Mouse (Mus musculus): ENCODE results near the gene Plekhb2. TPM values are rescaled to one million over a fixed set of nuclear protein-coding genes. Genes with fewer than 3 reads are reported as not detected.
A peak's percentile ranks its signal among the peaks of the same experiment; 100 is the strongest.

Gene Plekhb2
- polyA plus RNA-seq, 1 experiment from 2014 or later: 76.8 TPM

DNA sequence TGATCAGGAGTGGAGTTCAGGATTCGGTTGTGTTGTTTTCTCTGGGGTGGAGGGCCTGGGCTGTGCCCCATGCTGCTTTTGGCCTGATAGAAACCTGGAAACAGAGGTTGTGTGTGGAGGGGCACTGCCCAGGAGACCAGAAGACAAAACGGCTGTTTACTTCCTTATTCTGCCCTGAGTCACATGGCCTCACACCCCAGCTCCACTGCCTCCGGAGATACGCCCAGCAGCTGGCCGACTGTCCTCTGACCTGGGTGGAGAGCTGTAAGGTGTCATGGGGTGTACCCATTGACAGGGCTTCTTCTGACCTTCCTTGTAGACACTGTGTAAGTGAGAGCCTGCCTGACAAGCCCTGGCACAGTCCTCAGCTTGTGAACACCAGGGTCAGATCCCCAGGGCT, 8.9 kb downstream of the Plekhb2 start:
- H3K36me3 ChIP-seq (ENCODE audit: control insufficient read depth, insufficient read depth, low read length): peaks cover 6% of the 10 kb centered on the region
- H3K27ac ChIP-seq (ENCODE audit: low read depth, low read length): no peak overlapping the region
- no peak overlapping the region for H3K9ac ChIP-seq (replicated peaks; ENCODE audit: low read depth, low read length)
- no peaks in the 10 kb centered on the region for H3K9me3 ChIP-seq (ENCODE audit: control insufficient read depth, low read length)
- H3K4me2 ChIP-seq (ENCODE audit: low read depth, low read length): no peak overlapping the region
- H3K4me1 ChIP-seq (ENCODE audit: control insufficient read depth, insufficient read depth, low read length): no peaks in the 10 kb centered on the region
- ATAC-seq (ENCODE audit: low read depth): peak; percentile 34; the same call in 1 of the 2 replicates
- no peaks in the 10 kb centered on the region for H3K27me3 ChIP-seq (ENCODE audit: control insufficient read depth, insufficient read depth, low read length)
- WGBS: 86% methylated on average over 5 of the region's 5 CpGs
- H3K4me3 ChIP-seq (ENCODE audit: low read depth, low read length): no peak overlapping the region

DNA sequence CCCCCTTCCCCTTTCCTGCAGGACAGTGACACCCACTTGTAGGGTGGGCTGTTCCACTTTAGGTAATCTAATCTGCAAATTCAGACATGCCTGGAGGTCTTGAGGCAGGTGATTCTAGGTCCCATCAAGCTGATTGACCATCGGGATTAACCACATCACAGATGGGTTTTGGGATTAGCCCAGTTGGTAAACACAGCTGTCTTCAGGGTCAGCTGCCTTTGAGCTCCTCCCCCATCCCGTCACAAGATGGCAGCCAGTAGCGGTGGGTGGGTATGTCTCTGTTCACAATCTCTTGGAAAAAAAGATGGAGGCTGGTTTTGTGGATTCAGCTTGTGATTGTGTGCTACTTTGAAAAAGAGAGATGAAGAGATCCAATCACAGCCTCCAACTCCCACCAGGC, 10.0 kb downstream of the Plekhb2 start:
- peaks cover 16% of the 10 kb centered on the region for H3K36me3 ChIP-seq (ENCODE audit: control insufficient read depth, insufficient read depth, low read length)
- no peaks in the 10 kb centered on the region for H3K9me3 ChIP-seq (ENCODE audit: control insufficient read depth, low read length)
- ATAC-seq (ENCODE audit: low read depth): no peak
- WGBS: 89% methylated on average over 3 of the region's 3 CpGs
- H3K4me2 ChIP-seq (ENCODE audit: low read depth, low read length): no peak overlapping the region
- H3K27me3 ChIP-seq (ENCODE audit: control insufficient read depth, insufficient read depth, low read length): no peaks in the 10 kb centered on the region
- H3K27ac ChIP-seq (ENCODE audit: low read depth, low read length): no peak overlapping the region
- H3K9ac ChIP-seq (replicated peaks; ENCODE audit: low read depth, low read length): no peak overlapping the region
- no peak overlapping the region for H3K4me3 ChIP-seq (ENCODE audit: low read depth, low read length)
- no peaks in the 10 kb centered on the region for H3K4me1 ChIP-seq (ENCODE audit: control insufficient read depth, insufficient read depth, low read length)

DNA sequence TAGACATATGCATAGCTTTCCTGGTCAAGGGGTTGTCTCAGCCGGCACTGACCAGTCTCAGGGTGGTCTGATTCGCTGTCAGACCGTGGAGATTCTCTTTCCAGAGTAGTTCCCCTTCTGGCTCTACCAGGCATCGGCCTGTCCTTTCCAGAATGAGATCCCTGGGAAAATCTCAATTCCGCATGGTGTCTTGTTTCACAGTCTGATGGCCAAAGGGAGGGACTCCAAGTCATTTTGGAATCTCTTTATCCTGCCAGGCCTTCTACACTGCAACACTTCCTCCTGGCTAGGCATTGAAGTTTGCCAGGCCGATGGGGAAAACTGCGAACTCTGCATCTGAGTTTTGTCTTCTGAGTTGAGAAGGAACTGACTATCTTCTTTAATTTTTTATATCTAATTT, 10.4 kb downstream of the Plekhb2 start:
- Histone ChIP-seq H3K4me1 (ENCODE audit: control insufficient read depth, insufficient read depth, low read length) (no peaks in the 10 kb centered on the region), H3K9ac (replicated peaks; ENCODE audit: low read depth, low read length) (no peak overlapping the region), H3K4me3 (ENCODE audit: low read depth, low read length) (no peak overlapping the region), H3K27me3 (ENCODE audit: control insufficient read depth, insufficient read depth, low read length) (no peaks in the 10 kb centered on the region), H3K27ac (ENCODE audit: low read depth, low read length) (no peak overlapping the region), H3K9me3 (ENCODE audit: control insufficient read depth, low read length) (no peaks in the 10 kb centered on the region), H3K36me3 (ENCODE audit: control insufficient read depth, insufficient read depth, low read length) (peaks cover 20% of the 10 kb centered on the region), H3K4me2 (ENCODE audit: low read depth, low read length) (no peak overlapping the region)
- 93% methylated on average over 7 of the region's 7 CpGs for WGBS
- ATAC-seq (ENCODE audit: low read depth): no peak

DNA sequence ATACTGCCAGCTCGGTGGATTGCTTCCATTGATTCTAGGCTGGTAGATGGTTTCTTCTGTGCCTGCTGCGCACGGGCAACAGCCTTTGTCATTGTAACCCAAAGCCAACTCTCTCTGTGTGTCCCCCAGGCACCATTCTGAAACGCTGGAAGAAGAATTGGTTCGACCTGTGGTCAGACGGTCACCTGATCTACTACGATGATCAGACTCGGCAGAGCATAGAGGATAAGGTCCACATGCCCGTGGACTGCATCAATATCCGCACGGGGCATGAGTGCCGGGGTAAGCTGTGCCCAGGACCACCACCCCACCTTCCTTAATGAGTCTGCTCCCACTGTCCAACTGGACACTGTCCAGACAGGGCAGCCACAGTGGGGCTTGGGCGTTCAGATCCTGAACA, 13.1 kb downstream of the Plekhb2 start:
- ATAC-seq (ENCODE audit: low read depth): no peak
- Histone ChIP-seq H3K9ac (replicated peaks; ENCODE audit: low read depth, low read length) (no peak overlapping the region), H3K9me3 (ENCODE audit: control insufficient read depth, low read length) (no peaks in the 10 kb centered on the region), H3K4me1 (ENCODE audit: control insufficient read depth, insufficient read depth, low read length) (no peaks in the 10 kb centered on the region), H3K4me2 (ENCODE audit: low read depth, low read length) (no peak overlapping the region), H3K4me3 (ENCODE audit: low read depth, low read length) (no peak overlapping the region), H3K36me3 (ENCODE audit: control insufficient read depth, insufficient read depth, low read length) (peaks cover 25% of the 10 kb centered on the region), H3K27ac (ENCODE audit: low read depth, low read length) (no peak overlapping the region), H3K27me3 (ENCODE audit: control insufficient read depth, insufficient read depth, low read length) (no peaks in the 10 kb centered on the region)
- 94% methylated on average over 13 of the region's 13 CpGs for WGBS

DNA sequence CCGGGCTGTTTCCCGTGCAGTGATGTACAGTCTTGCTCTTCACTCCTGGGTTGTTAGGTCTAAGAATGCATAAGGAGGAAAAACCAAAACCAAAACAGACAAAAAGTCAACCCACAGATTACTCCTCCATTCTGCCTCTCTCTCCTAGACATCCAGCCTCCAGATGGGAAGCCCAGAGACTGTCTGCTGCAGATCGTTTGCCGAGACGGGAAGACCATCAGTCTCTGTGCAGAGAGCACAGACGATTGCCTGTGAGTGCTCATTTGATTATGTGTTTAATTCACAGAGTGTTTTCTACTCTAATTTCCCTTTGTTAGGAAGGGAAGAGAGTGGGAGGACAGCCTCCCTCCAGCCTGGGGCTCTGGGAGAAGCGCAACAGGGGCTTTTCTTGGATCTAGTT, 13.5 kb downstream of the Plekhb2 start:
- 92% methylated on average over 7 of the region's 7 CpGs for WGBS
- H3K36me3 ChIP-seq (ENCODE audit: control insufficient read depth, insufficient read depth, low read length): peaks cover 25% of the 10 kb centered on the region

DNA sequence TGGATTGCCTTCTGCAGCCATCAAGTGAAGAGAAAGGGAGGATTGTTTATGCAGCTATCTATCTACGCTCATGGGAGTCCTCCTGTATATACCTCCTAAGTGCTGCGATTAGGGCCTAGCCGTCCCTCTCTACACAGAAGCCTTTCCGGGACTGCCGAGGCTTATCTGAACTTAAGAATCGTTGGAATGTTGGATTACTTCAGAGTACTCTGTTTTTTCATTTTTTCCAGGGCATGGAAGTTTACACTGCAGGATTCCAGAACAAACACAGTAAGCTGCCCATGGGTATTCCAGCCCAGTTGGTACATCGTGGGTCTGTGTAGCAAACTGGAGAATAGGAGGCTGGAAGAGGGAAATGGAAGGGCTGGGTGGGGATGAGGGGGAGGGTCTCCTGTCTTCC, 14.5 kb downstream of the Plekhb2 start:
- no peaks in the 10 kb centered on the region for H3K9me3 ChIP-seq (ENCODE audit: control insufficient read depth, low read length)
- WGBS: 96% methylated on average over 7 of the region's 7 CpGs
- H3K4me1 ChIP-seq (ENCODE audit: control insufficient read depth, insufficient read depth, low read length): no peaks in the 10 kb centered on the region

More for the DNA sequence above, 13.5 kb downstream of the Plekhb2 start:
- Histone ChIP-seq H3K9me3 (ENCODE audit: control insufficient read depth, low read length) (no peaks in the 10 kb centered on the region), H3K4me3 (ENCODE audit: low read depth, low read length) (no peak overlapping the region), H3K9ac (replicated peaks; ENCODE audit: low read depth, low read length) (no peak overlapping the region), H3K4me2 (ENCODE audit: low read depth, low read length) (no peak overlapping the region), H3K4me1 (ENCODE audit: control insufficient read depth, insufficient read depth, low read length) (no peaks in the 10 kb centered on the region), H3K27ac (ENCODE audit: low read depth, low read length) (no peak overlapping the region), H3K27me3 (ENCODE audit: control insufficient read depth, insufficient read depth, low read length) (no peaks in the 10 kb centered on the region)
- ATAC-seq (ENCODE audit: low read depth): no peak

DNA sequence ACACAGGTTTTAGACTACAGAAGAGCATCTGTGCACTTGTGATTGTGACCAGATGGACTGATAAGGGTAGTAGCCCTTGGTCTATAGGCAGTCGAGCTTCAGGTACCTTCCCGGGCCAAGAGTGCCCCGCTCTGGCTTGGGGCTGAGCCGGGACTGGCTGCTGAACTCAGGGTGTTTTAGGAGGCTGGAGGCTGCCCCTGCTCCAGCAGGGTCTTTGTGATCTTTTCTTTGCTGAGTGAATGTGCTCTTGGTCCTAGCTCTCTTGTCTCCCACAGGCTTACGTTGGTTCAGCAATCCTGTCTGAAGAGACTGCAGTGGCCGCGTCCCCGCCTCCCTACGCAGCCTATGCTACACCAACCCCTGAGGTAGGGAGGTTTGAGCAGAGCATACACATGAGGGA, 16.1 kb downstream of the Plekhb2 start:
- 88% methylated on average over 9 of the region's 9 CpGs for WGBS
- ATAC-seq (ENCODE audit: low read depth): no peak
- no peak overlapping the region for H3K4me3 ChIP-seq (ENCODE audit: low read depth, low read length)
- H3K27me3 ChIP-seq (ENCODE audit: control insufficient read depth, insufficient read depth, low read length): no peaks in the 10 kb centered on the region
- H3K4me1 ChIP-seq (ENCODE audit: control insufficient read depth, insufficient read depth, low read length): no peaks in the 10 kb centered on the region
- no peak overlapping the region for H3K9ac ChIP-seq (replicated peaks; ENCODE audit: low read depth, low read length)
- H3K4me2 ChIP-seq (ENCODE audit: low read depth, low read length): no peak overlapping the region
- H3K9me3 ChIP-seq (ENCODE audit: control insufficient read depth, low read length): no peaks in the 10 kb centered on the region
- peaks cover 43% of the 10 kb centered on the region for H3K36me3 ChIP-seq (ENCODE audit: control insufficient read depth, insufficient read depth, low read length)
- no peak overlapping the region for H3K27ac ChIP-seq (ENCODE audit: low read depth, low read length)

More for the DNA sequence above, 14.5 kb downstream of the Plekhb2 start:
- ATAC-seq (ENCODE audit: low read depth): no peak
- H3K36me3 ChIP-seq (ENCODE audit: control insufficient read depth, insufficient read depth, low read length): peaks cover 33% of the 10 kb centered on the region
- no peak overlapping the region for H3K27ac ChIP-seq (ENCODE audit: low read depth, low read length)
- H3K9ac ChIP-seq (replicated peaks; ENCODE audit: low read depth, low read length): no peak overlapping the region
- H3K27me3 ChIP-seq (ENCODE audit: control insufficient read depth, insufficient read depth, low read length): no peaks in the 10 kb centered on the region
- no peak overlapping the region for H3K4me2 ChIP-seq (ENCODE audit: low read depth, low read length)
- no peak overlapping the region for H3K4me3 ChIP-seq (ENCODE audit: low read depth, low read length)

DNA sequence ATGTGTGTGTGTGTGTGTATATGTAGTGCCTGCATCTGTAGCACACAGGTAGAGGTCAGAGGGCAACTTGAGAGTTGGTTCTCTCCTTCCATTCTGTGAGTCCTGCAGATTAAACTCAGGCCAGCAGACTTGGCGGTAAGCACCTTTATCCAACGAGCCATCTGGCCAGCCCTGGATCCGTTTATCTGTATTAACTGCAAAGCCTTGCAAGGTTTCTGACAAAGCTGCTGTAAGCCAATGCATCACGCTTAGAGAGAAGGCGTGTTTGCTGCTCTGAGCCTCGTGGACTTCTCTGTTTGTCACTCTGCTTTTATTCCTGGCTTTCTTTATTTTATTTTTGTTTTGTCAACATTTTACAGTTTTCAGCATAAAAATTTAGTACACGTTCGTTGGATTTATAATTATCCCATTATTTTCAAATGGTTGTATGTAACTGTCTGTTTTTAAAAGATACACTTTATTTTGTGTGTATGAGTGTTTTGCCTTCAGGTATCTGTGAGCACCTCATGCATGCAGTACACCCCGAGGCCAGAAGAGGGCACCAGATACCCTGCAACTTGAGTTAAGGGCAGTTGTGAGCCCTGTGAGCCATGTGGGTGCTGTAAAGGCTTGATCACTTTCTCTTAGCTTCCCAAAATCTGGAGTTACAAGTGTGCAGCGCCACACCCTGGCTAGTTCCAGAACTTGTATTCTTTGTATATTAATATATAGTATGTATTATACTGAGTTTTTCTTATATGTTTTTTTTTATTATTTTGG, 17.2 kb downstream of the Plekhb2 start:
- H3K36me3 ChIP-seq (ENCODE audit: control insufficient read depth, insufficient read depth, low read length): peaks cover 52% of the 10 kb centered on the region
- peak; percentile 81 for ATAC-seq (ENCODE audit: low read depth)
- H3K27me3 ChIP-seq (ENCODE audit: control insufficient read depth, insufficient read depth, low read length): no peaks in the 10 kb centered on the region
- 62% methylated on average over 10 of the region's 10 CpGs for WGBS
- no peak overlapping the region for H3K9ac ChIP-seq (replicated peaks; ENCODE audit: low read depth, low read length)
- H3K27ac ChIP-seq (ENCODE audit: low read depth, low read length): no peak overlapping the region
- H3K4me2 ChIP-seq (ENCODE audit: low read depth, low read length): no peak overlapping the region
- no peaks in the 10 kb centered on the region for H3K4me1 ChIP-seq (ENCODE audit: control insufficient read depth, insufficient read depth, low read length)
- no peaks in the 10 kb centered on the region for H3K9me3 ChIP-seq (ENCODE audit: control insufficient read depth, low read length)
- no peak overlapping the region for H3K4me3 ChIP-seq (ENCODE audit: low read depth, low read length)

DNA sequence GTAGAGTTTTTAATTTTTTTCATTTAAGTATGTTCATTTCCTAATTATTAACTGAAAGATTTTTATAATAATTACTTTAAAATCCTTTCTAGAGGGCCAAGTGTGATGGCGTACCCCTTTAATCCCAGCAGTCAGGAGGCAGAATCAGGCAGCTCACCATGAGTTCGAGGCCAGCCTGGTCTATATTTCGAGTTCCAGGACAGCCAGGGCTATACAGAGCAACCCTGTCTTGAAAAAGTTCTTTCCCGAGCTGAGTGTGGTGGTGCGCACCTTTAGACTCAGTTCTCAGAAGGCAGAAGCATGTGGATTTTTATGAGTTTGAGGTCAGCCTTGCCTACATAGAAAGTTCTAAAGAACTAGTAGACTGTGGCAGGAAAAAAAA, 17.8 kb downstream of the Plekhb2 start:
- 91% methylated on average over 5 of the region's 5 CpGs for WGBS
- Histone ChIP-seq H3K9me3 (ENCODE audit: control insufficient read depth, low read length) (no peaks in the 10 kb centered on the region), H3K36me3 (ENCODE audit: control insufficient read depth, insufficient read depth, low read length) (peaks cover 52% of the 10 kb centered on the region), H3K27ac (ENCODE audit: low read depth, low read length) (no peak overlapping the region), H3K4me2 (ENCODE audit: low read depth, low read length) (no peak overlapping the region), H3K4me1 (ENCODE audit: control insufficient read depth, insufficient read depth, low read length) (no peaks in the 10 kb centered on the region), H3K9ac (replicated peaks; ENCODE audit: low read depth, low read length) (no peak overlapping the region), H3K27me3 (ENCODE audit: control insufficient read depth, insufficient read depth, low read length) (no peaks in the 10 kb centered on the region), H3K4me3 (ENCODE audit: low read depth, low read length) (no peak overlapping the region)
- ATAC-seq (ENCODE audit: low read depth): no peak

Data from neural tube, embryonic 14.5 days (tissue).